Mouse (Mus musculus): Measurements from ENCODE around the gene Desi1. TPM values are rescaled to one million over a fixed set of nuclear protein-coding genes. Genes with fewer than 3 reads are reported as not detected.
A peak's percentile ranks its signal among the peaks of the same experiment; 100 is the strongest.
"Not testable (repeated sequence)": the region's sequence is repeated elsewhere in the genome, so short reads cannot be mapped to it uniquely, and the experiment has no call there.

Desi1 gene
- total RNA-seq, 2 experiments from 2014 or later: 96.5 to 108 TPM

- no peak for DNase-seq (ENCODE audit: low spot score in 2 of 2)
Measured at GRCm38 (mm10) chr15:82022535-82023088, 11.1 kb downstream of the Desi1 start.

DNA sequence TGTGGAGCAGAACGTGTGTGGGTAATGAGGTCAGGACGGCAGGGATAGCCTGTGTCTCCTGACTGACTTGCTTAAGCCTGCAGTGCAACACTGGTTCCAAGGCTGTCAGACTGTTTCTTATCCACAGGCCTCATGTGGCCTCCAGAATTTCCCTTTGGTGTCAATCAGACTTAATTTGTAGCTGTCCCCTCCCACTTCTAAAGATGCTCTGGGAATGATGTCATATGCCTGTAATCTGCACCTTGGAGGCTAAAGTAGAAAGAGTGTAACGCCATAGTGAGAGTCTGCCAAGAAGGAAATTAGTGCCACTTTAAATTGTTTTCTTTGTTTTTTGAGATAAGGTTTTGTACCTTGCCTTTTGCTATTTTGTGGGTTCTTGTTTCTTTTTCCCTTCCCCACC is 14.4 kb downstream of the Desi1 start:
- DNase-seq (ENCODE audit: low spot score in 2 of 2): no peak

DNA sequence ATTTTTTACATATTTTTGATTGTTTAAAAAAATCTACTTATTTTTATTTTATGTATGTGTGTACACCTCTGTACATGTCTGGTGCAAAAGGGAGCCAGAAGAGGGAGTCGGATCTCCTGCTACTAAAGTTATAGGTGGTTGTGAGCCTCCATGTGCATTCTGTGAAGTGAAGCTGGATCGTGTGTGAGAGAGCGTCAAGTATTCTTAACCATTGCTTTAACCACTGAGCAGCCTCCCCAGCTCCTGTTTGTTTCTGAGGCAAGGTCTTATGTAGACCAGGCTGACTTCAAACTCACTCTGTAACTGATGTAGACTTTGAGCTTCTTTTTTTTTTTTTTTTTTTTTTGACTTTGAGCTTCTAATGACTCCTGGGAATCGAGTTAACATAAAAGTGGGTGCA is 16.2 kb downstream of the Desi1 start:
- DNase-seq (ENCODE audit: low spot score in 2 of 2): no peak

DNA sequence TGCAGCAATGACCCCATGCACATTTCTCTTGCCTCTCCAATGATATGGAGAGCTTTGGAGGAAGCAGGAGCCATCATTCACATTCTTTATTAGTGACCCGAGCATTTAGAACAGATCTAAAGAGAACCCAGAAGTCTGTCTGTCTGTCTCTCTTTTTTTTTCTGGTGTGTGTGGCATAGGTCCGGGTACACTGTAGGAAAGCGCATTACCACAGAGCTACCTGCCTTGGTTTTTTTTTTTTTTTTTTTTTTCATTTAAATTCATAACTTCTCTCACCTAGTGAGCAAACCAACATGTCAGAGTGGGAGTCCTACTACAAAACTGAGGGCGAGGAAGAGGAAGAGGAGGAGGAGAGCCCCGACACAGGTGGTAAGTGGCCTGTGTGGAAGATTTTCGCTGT is 16.8 kb downstream of the Desi1 start:
- DNase-seq (ENCODE audit: low spot score in 2 of 2): no peak

DNA sequence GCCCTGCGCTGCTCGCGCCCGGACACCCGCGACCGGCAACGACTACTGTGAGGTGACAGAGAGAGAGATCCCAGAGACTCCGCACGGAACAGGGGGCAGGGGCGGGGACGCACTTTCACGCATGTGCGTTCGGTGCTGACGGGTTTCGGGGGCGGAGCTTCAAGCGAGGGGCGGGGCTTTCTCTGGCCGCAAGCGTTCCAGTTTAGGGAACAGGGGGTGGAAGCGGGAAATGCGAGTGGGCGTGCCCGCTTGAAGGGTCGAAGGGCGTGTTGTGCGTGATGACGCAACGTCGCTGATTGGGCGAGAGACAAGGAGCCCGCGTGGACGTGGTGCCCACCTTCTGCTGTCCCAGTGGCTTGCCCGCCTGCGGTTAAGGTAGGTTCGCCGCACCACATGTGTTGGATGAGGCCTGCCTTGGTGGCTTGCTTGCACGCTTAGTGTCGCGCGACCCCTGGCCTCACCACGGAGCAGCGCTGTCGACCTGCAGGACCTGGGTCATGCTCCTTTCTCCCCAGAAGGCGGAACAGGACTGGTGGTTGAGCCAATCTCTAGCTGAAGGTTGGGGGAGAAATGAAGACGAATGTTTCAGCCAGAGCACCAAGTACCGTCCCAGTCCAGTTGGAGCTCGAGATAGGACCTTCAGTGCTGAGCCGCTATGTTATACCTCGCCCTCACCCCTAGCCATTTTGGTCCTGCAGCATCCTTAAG is 17.4 kb downstream of the Desi1 start:
- peak; percentile 99 to 100 for DNase-seq (ENCODE audit: low spot score in 2 of 2)

- DNase-seq (ENCODE audit: low spot score in 2 of 2): peak in 1 of 2 experiments; percentile 25
Measured at GRCm38 (mm10) chr15:82015392-82016100, 18.1 kb downstream of the Desi1 start.

- DNase-seq (ENCODE audit: low spot score in 2 of 2): peak in 1 of 2 experiments; percentile 40
Measured at GRCm38 (mm10) chr15:82014745-82015391, 18.8 kb downstream of the Desi1 start.

GRCm38 (mm10) chr15:82011947-82012346 is 21.7 kb downstream of the Desi1 start:
- DNase-seq (ENCODE audit: low spot score in 2 of 2): no peak

GRCm38 (mm10) chr15:82004257-82004656 is 29.4 kb downstream of the Desi1 start:
- no peak for DNase-seq (ENCODE audit: low spot score in 2 of 2)

GRCm38 (mm10) chr15:81993992-81994391 is 39.7 kb downstream of the Desi1 start:
- no peak for DNase-seq (ENCODE audit: low spot score in 2 of 2)

GRCm38 (mm10) chr15:81990549-81990948 is 43.1 kb downstream of the Desi1 start:
- DNase-seq (ENCODE audit: low spot score in 2 of 2): no peak

GRCm38 (mm10) chr15:81989371-81990062 is 44.1 kb downstream of the Desi1 start:
- DNase-seq (ENCODE audit: low spot score in 2 of 2): peak; percentile 73 to 93

DNA sequence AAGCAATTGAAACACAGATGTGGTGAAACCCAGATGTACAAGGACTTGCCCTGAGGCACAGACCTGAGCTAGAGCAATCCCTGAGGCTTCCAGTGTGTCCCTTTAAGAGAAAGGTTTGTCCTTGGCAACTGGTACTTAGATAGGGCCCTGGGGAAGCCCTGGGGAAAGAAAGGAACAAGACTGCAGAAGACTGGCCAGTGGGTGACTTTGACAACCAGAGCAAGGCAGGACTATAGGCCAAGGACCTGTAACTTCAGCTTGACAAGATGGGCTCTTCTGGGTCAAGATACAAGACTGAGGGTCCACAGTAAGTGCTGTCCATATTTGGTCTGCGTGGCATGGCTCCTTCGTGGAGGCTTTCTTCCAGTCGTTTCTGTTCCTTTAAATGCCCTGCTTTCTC is 46.0 kb downstream of the Desi1 start, which contains the start of gene Xrcc6:
Xrcc6 (plus strand) TSS at position 190 of the 400 bp plus-strand sequence.
- DNase-seq (ENCODE audit: low spot score in 2 of 2): no peak

DNA sequence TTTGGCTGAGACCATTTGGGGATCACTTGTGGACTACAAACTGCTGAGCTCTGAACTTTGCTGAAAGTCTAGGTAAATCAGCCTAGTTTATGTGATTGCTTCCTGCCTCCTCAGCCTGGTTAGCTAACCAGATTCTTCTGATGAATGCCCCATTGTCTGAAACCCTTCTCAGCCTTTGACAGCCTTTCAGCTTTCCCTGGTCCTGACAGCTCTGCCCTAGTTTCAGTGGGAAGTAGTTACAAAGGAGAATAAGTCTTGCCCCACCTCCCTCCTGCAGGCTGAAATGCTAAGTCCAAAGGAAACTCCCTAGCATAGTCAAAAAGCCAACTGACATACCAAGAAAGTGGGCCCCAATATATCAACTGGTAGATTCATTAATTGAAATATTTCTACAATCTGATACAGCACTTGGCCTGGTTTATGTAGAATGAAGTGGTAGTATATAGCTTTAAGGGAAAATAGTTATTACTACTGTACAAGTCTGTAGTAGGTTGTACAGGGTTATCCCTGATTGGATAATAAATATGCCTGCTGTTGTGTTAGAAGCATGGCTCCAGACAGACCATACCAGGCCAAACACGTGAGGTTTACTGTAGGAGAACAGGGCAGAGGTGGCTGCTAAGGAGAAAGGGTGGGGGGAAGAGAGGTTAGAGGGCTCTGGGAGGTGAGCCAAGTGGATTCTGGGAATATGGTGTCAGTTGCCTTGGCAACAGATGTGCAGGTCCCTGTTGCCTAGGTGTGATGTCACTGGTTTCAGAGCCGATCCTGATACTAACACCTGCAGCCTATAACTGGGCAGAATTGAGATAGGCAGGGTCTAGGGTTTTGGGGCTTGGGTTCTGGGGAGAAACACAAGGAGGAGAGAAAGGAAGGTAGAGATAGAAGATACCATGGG is 48.1 kb downstream of the Desi1 start:
- no peak for DNase-seq (ENCODE audit: low spot score in 2 of 2)

DNA sequence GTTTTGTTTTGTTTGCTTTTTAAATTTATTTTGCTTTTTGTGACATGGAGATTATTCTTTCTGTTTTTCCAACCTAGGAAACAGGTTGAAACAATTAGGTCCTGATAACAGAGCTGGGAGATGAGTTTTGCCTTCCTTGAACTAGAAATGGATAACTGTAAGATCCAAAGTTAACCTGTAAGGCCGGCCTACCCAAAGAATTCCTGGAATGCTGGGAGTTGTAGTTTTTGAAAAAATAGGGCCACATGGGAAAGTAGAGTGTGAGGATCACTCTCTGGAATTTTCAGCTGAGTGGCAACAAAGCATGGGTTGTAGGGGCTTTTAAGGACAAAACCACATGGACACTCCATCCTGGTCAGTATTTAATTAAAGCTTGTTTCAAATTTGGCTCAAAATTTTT is 51.5 kb downstream of the Desi1 start:
- DNase-seq (ENCODE audit: low spot score in 2 of 2): no peak

DNA sequence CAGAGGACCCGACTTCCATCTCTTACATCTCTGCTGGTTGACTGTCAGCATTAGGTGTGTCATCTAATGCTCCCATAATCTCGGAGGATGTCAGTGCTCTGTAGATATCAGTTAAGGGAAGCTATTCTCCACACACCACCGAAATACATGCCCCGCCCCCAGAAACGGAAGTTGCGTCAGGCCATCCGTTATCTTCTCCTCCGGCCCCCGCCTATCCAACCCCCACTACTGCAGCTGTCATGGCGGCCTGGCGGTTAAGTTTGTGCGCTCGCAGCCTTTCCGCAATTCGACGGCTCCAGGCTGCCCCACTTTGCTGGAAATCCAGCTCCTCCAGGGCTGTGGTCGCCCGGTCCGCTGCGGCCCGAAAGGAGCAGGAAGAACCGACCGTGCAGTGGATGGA is 53.3 kb downstream of the Desi1 start, which contains the start of gene 1700029P11Rik:
1700029P11Rik (plus strand) TSS at position 220 of the 400 bp plus-strand sequence.
- no peak for DNase-seq (ENCODE audit: low spot score in 2 of 2)

- not testable (repeated sequence) for DNase-seq (ENCODE audit: low spot score in 2 of 2)
Measured at GRCm38 (mm10) chr15:81975156-81975555, 58.5 kb downstream of the Desi1 start.

DNA sequence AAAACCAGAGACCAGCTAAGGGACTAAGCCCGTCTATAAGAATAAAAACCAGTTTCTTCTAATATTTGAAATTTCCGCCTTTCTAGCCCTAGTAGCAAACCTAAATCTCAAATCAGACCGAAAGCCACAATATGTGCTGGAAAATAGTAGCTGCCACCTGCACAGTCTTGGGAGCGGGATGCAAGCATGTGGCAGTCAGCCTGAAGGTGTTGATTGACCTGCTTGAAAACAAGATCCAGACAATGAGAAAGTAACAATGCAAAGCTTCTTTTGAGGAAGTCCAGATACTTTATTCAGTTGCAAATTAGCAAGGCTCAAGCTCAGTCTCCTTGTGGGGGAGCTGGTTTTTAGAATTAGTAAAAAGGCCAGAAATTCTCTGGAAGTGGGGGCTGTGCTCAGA is 63.2 kb downstream of the Desi1 start:
- not testable (repeated sequence) for DNase-seq (ENCODE audit: low spot score in 2 of 2)

DNA sequence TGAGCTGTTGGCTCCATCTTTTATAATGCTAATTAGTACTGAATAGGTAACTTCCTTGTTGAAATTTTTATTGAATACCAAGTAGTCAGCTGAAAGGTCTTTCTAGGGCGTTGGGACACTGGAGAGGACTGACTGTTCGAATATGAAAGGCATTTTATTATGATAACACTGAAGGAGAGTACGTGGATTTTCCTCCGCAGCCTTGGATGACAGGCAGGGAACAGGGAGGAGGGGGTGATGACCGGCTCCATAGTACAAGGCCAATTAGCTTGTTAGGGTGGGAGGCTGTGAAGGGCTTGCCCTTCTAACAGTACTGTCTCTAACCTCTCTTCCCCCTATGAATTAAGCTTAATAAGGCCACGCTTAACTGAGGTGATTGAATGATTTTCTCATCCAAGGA is 64.0 kb downstream of the Desi1 start:
- DNase-seq (ENCODE audit: low spot score in 2 of 2): not testable (repeated sequence)

DNA sequence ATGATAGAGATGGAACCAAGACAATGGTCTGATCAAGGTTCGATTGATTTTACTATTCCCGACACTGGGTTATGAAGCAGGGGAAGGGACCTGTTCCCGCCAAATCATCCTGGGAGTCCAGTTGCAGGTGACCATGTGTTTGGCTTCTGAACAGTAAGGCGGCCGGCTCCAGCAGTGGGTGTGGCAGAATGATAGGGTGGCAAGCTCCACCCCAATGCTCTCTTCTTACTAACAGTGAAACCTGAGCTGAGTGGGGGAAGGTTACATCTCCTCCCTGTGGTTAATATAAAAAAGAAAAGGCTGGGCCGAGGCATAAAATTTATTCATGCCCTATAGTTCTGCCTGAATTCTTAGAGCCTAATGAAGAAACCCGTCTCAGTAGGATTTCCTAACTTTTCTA is 64.5 kb downstream of the Desi1 start:
- DNase-seq (ENCODE audit: low spot score in 2 of 2): no peak
